Mouse (Mus musculus): ENCODE measurements around the gene Nup54. TPM values are rescaled to one million over a fixed set of nuclear protein-coding genes. Genes with fewer than 3 reads are reported as not detected.

Nup54 gene
- 37.2 and 38.8 TPM in 2 replicates for polyA plus RNA-seq (2015; fragmentation: Nextera tagmentation; extraction: Ambion mirVana)

DNA sequence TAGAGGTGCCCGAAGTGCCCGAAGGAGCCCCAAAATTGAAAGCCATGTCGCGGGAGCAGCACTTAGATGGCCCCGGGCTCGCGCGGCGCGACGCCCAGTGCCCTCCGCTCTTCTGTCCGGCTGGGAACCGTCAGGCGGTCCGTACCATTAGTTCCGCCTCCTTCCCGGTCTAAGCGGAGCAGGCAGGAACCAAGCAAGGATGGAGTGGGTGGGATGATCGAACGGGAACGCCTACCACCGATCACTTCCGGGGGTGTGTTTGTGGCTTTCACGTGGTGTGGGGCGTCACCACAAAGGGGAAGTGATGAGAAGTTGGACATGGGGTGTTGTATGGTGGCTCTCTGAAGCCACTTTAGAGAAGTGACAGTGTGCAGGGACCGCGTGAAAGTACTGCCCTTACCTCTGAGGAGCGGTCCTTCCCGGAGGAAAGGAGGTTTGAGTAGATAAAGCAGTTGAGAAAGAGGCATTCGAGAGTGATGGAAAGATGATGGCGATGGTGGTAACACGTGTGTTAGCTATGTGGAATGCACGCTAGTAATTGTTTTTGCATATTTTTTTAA, at the start of gene Nup54:
Nup54 (minus strand) TSS at position 195 of the 560 bp plus-strand sequence.
- peaks cover 8% of the 10 kb centered on the region; the same call in 1 of the 2 replicates for H3K36me3 ChIP-seq (ENCODE audit: control insufficient read depth, insufficient read depth)
- peak within 1 kb of the TSS; percentile 98 for H3K9ac ChIP-seq (ENCODE audit: low read length)
- H3K4me3 ChIP-seq (ENCODE audit: low read length) = peak within 1 kb of the TSS; percentile 98
- peaks cover 11% of the 10 kb centered on the region for H3K4me1 ChIP-seq (ENCODE audit: control insufficient read depth, insufficient read depth, low read length)
- peak within 1 kb of the TSS; percentile 73 for H3K4me2 ChIP-seq (ENCODE audit: low read depth, low read length)
- ATAC-seq (replicated peaks; ENCODE audit: extremely low read depth, insufficient read depth, low FRiP score) = peak; percentile 98
- H3K27me3 ChIP-seq (ENCODE audit: control insufficient read depth, insufficient read depth, low read length) = no peaks in the 10 kb centered on the region
- peak within 1 kb of the TSS; percentile 88 for H3K27ac ChIP-seq (ENCODE audit: low read length)
- no peaks in the 10 kb centered on the region for H3K9me3 ChIP-seq (replicated peaks; ENCODE audit: control insufficient read depth, low read length)
- under 1% methylated on average over 34 of the region's 34 CpGs for WGBS

DNA sequence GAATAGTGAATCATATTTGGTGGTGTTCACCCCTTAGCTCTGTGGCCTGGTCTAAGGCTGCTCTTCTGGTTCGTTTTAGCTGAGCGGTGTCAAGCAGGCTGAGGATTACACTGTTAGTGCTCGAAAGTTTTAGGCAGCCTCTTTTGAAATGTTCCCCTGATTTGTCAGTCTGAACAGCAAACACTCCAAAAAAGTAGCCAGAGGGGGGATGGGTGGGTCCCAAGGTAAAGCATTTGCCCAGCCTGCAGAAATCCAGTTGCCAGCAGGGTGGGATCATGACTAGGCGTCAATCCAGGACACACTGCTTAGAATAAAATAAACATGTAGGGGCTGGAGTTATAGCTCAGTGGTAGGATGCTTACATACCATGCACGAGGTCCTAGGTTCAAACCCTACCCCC, 37.8 kb upstream of the Nup54 start:
- H3K9me3 ChIP-seq (replicated peaks; ENCODE audit: control insufficient read depth, low read length) = no peaks in the 10 kb centered on the region
- 78% methylated on average over 5 of the region's 5 CpGs for WGBS
- no peak overlapping the region for H3K27ac ChIP-seq (ENCODE audit: low read length)
- H3K9ac ChIP-seq (ENCODE audit: low read length) = no peak overlapping the region
- ATAC-seq (replicated peaks; ENCODE audit: extremely low read depth, insufficient read depth, low FRiP score) = no peak
- no peaks in the 10 kb centered on the region for H3K27me3 ChIP-seq (ENCODE audit: control insufficient read depth, insufficient read depth, low read length)
- H3K4me3 ChIP-seq (ENCODE audit: low read length) = no peak overlapping the region
- peaks cover 5% of the 10 kb centered on the region; the same call in 1 of the 2 replicates for H3K36me3 ChIP-seq (ENCODE audit: control insufficient read depth, insufficient read depth)
- H3K4me1 ChIP-seq (ENCODE audit: control insufficient read depth, insufficient read depth, low read length) = peaks cover 20% of the 10 kb centered on the region
- no peak overlapping the region for H3K4me2 ChIP-seq (ENCODE audit: low read depth, low read length)

DNA sequence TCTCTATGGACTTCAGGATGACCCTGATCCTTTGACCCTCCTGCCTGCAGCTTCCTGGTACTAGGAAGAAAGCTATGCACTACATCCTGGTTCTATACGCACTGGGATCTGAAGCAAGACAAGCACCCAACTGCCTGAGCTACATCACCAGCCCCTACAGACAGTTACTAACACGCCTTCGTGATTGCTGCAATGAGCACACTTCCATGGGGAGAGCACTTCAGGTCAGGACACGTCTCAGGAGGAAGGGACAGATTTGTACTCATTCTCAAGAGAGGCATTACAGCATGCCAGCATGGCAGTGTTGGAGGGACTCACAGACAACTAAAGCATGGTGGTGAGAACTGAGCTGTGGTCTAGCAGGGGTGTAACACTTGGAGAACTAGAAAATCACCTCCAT, 36.5 kb upstream of the Nup54 start:
- Histone ChIP-seq H3K4me3 (ENCODE audit: low read length) (no peak overlapping the region), H3K27ac (ENCODE audit: low read length) (no peak overlapping the region), H3K4me1 (ENCODE audit: control insufficient read depth, insufficient read depth, low read length) (peaks cover 32% of the 10 kb centered on the region), H3K9ac (ENCODE audit: low read length) (no peak overlapping the region), H3K4me2 (ENCODE audit: low read depth, low read length) (no peak overlapping the region), H3K27me3 (ENCODE audit: control insufficient read depth, insufficient read depth, low read length) (no peaks in the 10 kb centered on the region), H3K9me3 (replicated peaks; ENCODE audit: control insufficient read depth, low read length) (no peaks in the 10 kb centered on the region), H3K36me3 (ENCODE audit: control insufficient read depth, insufficient read depth) (peaks cover 5% of the 10 kb centered on the region; the same call in 1 of the 2 replicates)
- WGBS = 82% methylated on average over 4 of the region's 4 CpGs
- no peak for ATAC-seq (replicated peaks; ENCODE audit: extremely low read depth, insufficient read depth, low FRiP score)

DNA sequence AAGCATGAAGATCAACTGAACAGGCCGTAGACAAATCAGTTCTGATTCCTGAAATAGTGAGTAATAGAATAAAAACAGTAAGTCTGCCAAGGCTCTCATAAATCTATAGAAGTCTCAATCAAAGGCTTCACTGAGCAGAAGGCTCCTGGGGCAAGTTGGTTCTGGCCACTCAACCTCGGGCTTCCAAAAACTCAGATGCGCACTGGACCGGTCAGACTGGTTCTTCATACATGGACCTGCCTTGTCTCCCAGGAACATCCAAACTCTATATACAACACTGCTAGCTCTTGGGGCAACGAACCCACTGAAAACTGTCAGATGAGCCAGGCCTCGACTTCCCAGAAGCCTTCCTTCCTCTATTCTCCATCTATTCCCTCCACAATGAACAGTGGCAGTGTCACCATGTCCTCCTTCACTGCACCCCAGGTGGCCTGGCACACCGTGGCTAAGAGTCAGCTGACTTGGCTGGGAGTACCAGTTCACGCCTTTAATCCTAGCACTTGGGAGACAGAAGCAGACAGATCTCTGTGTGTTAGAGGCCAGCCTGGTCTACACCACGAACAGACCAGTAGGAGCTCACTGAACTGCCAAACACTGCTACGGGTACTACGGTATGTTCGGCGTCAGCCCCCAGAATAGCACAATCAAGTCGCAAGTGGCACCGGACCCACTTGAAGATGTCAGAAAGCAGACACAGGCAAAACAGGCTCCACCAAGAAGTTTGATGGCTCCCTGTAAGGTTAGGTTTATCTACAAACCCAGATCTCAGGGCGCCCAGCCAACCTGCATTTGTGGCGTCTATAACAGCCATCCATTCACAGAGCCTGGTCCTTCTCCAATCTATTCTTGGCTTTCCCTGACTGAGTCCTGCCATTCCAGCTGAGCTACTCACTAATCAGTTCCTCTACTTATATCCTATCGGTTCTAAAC, 34.4 kb upstream of the Nup54 start:
- Histone ChIP-seq H3K4me3 (ENCODE audit: low read length) (no peak overlapping the region), H3K36me3 (ENCODE audit: control insufficient read depth, insufficient read depth) (no peaks in the 10 kb centered on the region), H3K9ac (ENCODE audit: low read length) (no peak overlapping the region), H3K9me3 (replicated peaks; ENCODE audit: control insufficient read depth, low read length) (no peaks in the 10 kb centered on the region), H3K27ac (ENCODE audit: low read length) (peak overlapping the region; percentile 46), H3K27me3 (ENCODE audit: control insufficient read depth, insufficient read depth, low read length) (no peaks in the 10 kb centered on the region), H3K4me2 (ENCODE audit: low read depth, low read length) (no peak overlapping the region), H3K4me1 (ENCODE audit: control insufficient read depth, insufficient read depth, low read length) (peaks cover 32% of the 10 kb centered on the region)
- WGBS = 62% methylated on average over 18 of the region's 18 CpGs
- ATAC-seq (replicated peaks; ENCODE audit: extremely low read depth, insufficient read depth, low FRiP score) = peak; percentile 47

DNA sequence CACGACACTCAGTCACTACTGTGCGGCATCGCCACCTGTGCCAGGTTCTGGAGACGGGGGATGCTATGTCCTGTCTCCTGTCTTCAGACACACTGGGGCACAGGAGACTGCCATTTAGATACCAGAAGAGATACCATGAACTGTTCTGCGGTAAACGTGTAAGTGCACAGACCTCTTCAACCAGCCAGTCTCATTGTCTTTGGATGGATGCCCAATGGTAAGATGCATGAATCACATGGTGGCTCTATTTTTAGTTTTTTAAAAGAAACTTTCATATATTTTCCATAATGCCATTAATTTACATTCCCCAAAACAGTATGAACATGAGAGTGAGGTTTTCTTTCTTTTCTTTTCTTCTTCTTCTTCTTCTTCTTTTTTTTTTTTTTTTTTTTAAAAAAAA, 33.2 kb upstream of the Nup54 start:
- no peak overlapping the region for H3K9ac ChIP-seq (ENCODE audit: low read length)
- H3K9me3 ChIP-seq (replicated peaks; ENCODE audit: control insufficient read depth, low read length) = no peaks in the 10 kb centered on the region
- H3K4me1 ChIP-seq (ENCODE audit: control insufficient read depth, insufficient read depth, low read length) = peaks cover 32% of the 10 kb centered on the region
- no peak overlapping the region for H3K4me3 ChIP-seq (ENCODE audit: low read length)
- WGBS = 49% methylated on average over 6 of the region's 6 CpGs
- peak overlapping the region; percentile 55 for H3K27ac ChIP-seq (ENCODE audit: low read length)
- no peak for ATAC-seq (replicated peaks; ENCODE audit: extremely low read depth, insufficient read depth, low FRiP score)
- H3K27me3 ChIP-seq (ENCODE audit: control insufficient read depth, insufficient read depth, low read length) = no peaks in the 10 kb centered on the region
- H3K4me2 ChIP-seq (ENCODE audit: low read depth, low read length) = no peak overlapping the region
- H3K36me3 ChIP-seq (ENCODE audit: control insufficient read depth, insufficient read depth) = no peaks in the 10 kb centered on the region

- H3K4me2 ChIP-seq (ENCODE audit: low read depth, low read length) = no peak overlapping the region
- H3K27ac ChIP-seq (ENCODE audit: low read length) = peak overlapping the region; percentile 31; the same call in 1 of the 2 replicates
- H3K4me3 ChIP-seq (ENCODE audit: low read length) = no peak overlapping the region
- no peaks in the 10 kb centered on the region for H3K27me3 ChIP-seq (ENCODE audit: control insufficient read depth, insufficient read depth, low read length)
- ATAC-seq (replicated peaks; ENCODE audit: extremely low read depth, insufficient read depth, low FRiP score) = no peak
- H3K9ac ChIP-seq (ENCODE audit: low read length) = no peak overlapping the region
- H3K9me3 ChIP-seq (replicated peaks; ENCODE audit: control insufficient read depth, low read length) = no peaks in the 10 kb centered on the region
- H3K4me1 ChIP-seq (ENCODE audit: control insufficient read depth, insufficient read depth, low read length) = peaks cover 32% of the 10 kb centered on the region
- H3K36me3 ChIP-seq (ENCODE audit: control insufficient read depth, insufficient read depth) = no peaks in the 10 kb centered on the region
- 63% methylated on average over 8 of the region's 8 CpGs for WGBS
These were observed 32.2 kb upstream of the Nup54 start for GRCm38 (mm10) chr5:92467102-92467766.

DNA sequence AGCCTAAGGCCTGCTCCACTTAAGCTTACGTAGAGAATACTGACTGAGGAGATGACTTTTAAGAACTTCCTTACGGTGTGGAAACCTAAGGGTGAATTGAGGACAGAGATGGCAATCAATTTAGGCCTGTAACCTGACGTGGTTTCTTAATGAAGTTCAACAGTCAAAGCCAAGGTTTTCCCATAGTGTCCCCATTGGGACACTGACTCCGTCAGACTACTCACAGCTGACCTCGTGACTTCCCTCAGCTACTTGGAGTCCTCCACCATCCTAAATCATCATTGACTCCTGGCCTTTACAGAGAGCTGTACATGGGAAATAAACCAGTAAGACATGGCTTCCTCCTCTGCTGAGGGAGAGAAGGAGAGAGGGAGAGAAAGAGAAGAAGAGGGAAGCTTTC, 30.5 kb upstream of the Nup54 start:
- ATAC-seq (replicated peaks; ENCODE audit: extremely low read depth, insufficient read depth, low FRiP score) = no peak
- H3K27me3 ChIP-seq (ENCODE audit: control insufficient read depth, insufficient read depth, low read length) = no peaks in the 10 kb centered on the region
- no peak overlapping the region for H3K4me2 ChIP-seq (ENCODE audit: low read depth, low read length)
- H3K36me3 ChIP-seq (ENCODE audit: control insufficient read depth, insufficient read depth) = peaks cover 4% of the 10 kb centered on the region
- H3K9me3 ChIP-seq (replicated peaks; ENCODE audit: control insufficient read depth, low read length) = no peaks in the 10 kb centered on the region
- H3K27ac ChIP-seq (ENCODE audit: low read length) = no peak overlapping the region
- no peak overlapping the region for H3K4me3 ChIP-seq (ENCODE audit: low read length)
- H3K4me1 ChIP-seq (ENCODE audit: control insufficient read depth, insufficient read depth, low read length) = peaks cover 32% of the 10 kb centered on the region
- H3K9ac ChIP-seq (ENCODE audit: low read length) = no peak overlapping the region
- 87% methylated on average over 5 of the region's 5 CpGs for WGBS

- ATAC-seq (replicated peaks; ENCODE audit: extremely low read depth, insufficient read depth, low FRiP score) = no peak
- Histone ChIP-seq H3K27me3 (ENCODE audit: control insufficient read depth, insufficient read depth, low read length) (no peaks in the 10 kb centered on the region), H3K9ac (ENCODE audit: low read length) (no peak overlapping the region), H3K4me2 (ENCODE audit: low read depth, low read length) (no peak overlapping the region), H3K4me1 (ENCODE audit: control insufficient read depth, insufficient read depth, low read length) (0 out of 2 replicates have a peak, but pooled peaks cover 3% of the 10 kb centered on the region), H3K27ac (ENCODE audit: low read length) (no peak overlapping the region), H3K9me3 (replicated peaks; ENCODE audit: control insufficient read depth, low read length) (no peaks in the 10 kb centered on the region), H3K4me3 (ENCODE audit: low read length) (no peak overlapping the region), H3K36me3 (ENCODE audit: control insufficient read depth, insufficient read depth) (peaks cover 13% of the 10 kb centered on the region)
- WGBS = 15% methylated on average over 5 of the region's 5 CpGs
These were observed 26.3 kb upstream of the Nup54 start for GRCm38 (mm10) chr5:92461321-92461720.

Measured in heart, embryonic 16.5 days (tissue).